Mouse (Mus musculus) embryo, embryonic 9.5 days (tissue): ENCODE data around the gene Trim72.
"Not testable (repeated sequence)": the region's sequence is repeated elsewhere in the genome, so short reads cannot be mapped to it uniquely, and the experiment has no call there.

Experiments used
- DNase-seq: peaks from one replicate; pipeline ENCODE4 v3.0.0-alpha.2; 2017; ENCODE audit errors: extremely low spot score

Trim72 gene

DNA sequence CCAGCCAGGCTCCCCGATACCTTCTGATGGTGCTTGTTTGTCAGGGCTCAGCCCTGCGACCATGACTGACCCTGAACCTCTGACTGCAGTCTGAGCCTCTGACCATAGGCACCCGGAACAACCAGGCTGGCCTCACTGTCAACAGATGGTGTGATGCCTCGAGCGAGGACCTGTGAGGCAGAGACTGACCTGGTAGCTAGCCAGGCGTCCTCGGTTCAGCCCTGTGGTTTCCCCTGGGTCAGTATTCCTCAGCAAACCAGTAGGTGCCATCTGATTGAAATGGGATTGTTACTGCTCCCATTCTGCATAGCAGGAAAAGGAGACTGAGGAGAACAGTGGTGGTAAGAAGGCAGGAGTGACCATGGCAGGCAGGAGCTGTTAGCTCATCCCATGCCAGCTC lies 2.4 kb downstream of the Trim72 start:
- DNase-seq, result no peak

GRCm38 (mm10) chr7:128009715-128010340 lies 6.1 kb downstream of the Trim72 start:
- DNase-seq, result peak; percentile 24

DNA sequence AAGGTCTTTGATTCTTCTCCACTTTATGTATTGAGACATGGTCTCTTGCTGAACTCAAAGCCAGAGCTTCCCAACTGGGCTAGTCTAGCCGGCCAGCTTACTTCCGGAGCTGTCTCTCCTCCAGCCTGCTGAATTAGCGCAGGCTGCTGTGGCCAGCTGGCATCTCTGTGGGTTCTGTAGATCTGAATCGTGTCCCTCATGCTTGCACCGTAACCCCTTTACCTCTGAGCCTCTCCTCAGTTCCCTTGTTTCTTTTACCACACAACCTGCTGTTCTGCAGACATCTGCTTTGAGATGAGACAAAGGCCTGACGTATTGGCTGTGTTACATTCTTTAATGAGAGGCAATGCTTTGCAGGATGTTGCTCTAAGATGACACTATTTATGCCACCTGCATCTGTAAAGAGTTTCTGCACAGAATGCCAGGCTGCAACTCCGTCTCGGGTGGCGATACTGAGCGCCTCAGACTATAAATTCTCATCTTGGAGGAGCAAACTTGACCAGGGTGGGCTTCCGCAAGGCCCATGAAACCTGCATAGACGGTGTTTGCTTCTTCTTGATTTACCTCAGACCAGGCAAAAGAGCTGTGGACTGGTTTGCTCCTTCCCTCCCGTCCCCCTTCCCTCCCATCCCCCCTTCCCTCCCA lies 8.5 kb downstream of the Trim72 start:
- no peak for DNase-seq

- no peak for DNase-seq
These were observed 9.4 kb downstream of the Trim72 start for GRCm38 (mm10) chr7:128013116-128013515.

DNA sequence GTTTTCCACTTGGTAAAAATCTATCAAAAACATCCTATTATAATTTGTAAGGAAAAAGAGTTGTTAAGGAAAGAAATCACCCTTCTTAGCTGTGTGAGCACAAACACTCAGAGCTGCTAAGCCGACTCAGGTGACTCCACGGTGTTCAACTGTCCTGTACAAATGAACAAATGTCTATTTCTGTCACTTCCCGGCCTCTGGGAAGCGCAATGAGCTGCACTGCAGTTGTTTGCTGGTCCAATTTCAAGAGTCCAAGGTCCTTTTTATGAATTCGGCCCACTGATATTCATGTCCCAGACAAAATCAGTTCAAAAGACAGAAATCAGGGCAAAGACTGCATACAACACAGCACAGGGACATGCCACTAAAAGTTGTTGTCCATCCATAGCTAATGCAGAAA lies 12.4 kb downstream of the Trim72 start:
- not testable (repeated sequence) for DNase-seq

GRCm38 (mm10) chr7:128016650-128017049 lies 12.9 kb downstream of the Trim72 start:
- DNase-seq, result no peak

DNA sequence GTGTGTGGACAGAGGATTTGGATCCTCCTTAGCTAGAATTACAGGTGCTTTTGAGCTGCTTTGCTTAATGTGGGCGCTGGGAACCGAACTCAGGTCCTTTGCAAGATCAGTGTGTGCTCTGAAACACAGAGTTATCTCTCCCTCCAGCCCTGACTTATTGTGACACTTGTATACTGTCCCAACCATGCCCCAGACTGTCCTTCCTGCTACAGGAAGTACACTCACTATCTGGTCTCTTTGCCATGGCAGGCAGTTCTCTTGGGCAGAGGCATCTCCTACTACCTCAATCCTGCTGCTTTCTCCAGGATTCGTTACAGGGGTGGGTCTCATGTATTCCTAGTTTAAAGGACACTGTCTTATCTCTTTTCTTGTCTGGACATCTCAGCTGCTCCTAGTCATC lies 14.5 kb downstream of the Trim72 start:
- no peak for DNase-seq

GRCm38 (mm10) chr7:128019187-128019586 lies 15.4 kb downstream of the Trim72 start:
- no peak for DNase-seq

GRCm38 (mm10) chr7:128022974-128023373 lies 19.2 kb downstream of the Trim72 start:
- DNase-seq, result no peak

DNA sequence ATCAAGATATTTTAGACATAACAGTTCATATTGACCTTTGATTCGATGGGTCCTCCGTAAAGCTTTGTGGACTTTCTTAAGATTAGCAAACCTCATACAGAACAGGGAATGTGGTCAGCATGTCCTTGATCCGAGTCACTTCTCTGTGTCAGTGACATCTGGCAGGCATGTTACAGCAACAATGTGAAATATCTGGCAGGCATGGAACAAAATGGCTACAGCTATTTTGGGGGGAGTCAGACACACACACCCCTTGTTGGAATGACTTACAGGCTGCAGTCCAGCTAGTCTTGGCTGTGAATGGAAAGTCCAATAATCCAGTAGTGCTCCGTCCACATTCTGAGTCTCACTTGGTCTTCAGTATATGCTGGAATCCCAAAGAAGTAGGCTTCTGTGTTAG lies 19.8 kb downstream of the Trim72 start:
- DNase-seq, result no peak

DNA sequence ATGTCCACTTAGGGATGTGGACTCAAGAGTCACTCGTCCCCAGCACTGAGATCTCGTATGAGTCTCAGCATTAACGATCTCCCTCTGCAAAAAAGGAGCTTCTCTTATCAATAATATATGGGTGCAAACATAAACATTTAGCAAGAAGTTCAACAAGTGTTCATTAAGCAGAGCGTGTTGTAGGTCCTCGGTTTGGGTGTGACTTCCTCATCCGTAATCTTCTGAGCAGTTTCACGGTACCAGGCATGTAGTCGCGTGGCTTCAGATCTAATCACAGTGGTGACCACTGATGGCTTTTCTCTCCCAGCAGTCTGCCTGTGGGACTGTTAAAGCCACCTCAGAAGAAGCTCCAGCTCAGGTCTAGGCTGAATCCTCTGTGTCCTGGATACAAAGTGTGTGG lies 20.6 kb downstream of the Trim72 start:
- no peak for DNase-seq

GRCm38 (mm10) chr7:128024932-128025331 lies 21.2 kb downstream of the Trim72 start:
- DNase-seq, result no peak

GRCm38 (mm10) chr7:128025381-128025780 lies 21.6 kb downstream of the Trim72 start:
- DNase-seq, result no peak

GRCm38 (mm10) chr7:128031403-128031976 lies 27.7 kb downstream of the Trim72 start:
- peak; percentile 31 for DNase-seq

GRCm38 (mm10) chr7:128032290-128032988 lies 28.7 kb downstream of the Trim72 start:
- no peak for DNase-seq

- DNase-seq, result no peak
These were observed 29.2 kb downstream of the Trim72 start for GRCm38 (mm10) chr7:128032989-128033293.

- DNase-seq, result no peak
These were observed 29.9 kb downstream of the Trim72 start for GRCm38 (mm10) chr7:128033616-128034015.

- DNase-seq, result not testable (repeated sequence)
These were observed 38.5 kb downstream of the Trim72 start for GRCm38 (mm10) chr7:128042161-128042820.

- DNase-seq, result no peak
These were observed 40.5 kb downstream of the Trim72 start for GRCm38 (mm10) chr7:128044142-128044785.

DNA sequence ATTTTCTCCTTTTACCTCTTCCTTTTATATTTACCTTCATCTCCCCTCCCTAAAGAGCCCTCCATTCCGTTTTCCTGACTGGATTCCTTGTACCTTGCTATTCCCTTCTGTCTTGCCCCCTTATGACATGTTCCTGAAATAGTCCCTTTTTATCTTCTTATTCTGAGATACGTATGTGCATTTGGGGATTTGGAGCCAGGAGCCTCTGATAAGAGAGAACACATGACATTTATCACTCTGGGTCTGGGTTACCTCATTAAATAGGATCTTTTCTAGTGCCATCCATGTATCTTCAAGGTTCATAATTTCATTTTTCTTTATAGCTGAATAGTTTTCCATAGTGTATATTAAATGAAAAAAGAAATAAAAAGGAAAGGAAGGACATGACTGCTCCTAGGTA lies 41.9 kb downstream of the Trim72 start:
- DNase-seq, result no peak

GRCm38 (mm10) chr7:128048819-128049218 lies 45.1 kb downstream of the Trim72 start:
- no peak for DNase-seq

DNA sequence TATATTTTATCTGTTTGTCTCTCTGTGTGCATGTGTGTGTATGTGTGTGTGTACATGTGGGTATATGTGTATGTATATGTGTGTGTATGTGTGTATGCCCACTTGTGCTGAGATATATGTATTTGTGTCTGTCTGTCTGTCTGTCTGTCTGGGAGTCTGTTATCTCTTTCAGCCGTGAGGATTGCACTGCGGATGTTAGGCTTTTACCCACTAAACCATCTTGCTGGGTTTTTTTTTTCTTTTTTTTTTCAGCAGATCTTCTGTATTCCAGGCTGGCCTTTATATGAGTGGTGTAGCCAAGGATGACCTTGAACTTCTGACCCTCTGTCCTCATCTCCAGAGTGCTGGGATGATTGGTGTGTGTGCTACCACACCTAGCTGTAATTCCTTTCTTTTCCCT lies 45.5 kb downstream of the Trim72 start:
- DNase-seq, result no peak
